Comparison of ENCODE assay signal across 14 mouse cellular contexts in genomic region chr12:83337776-83338149, GRCm38 (mm10).
DNase-seq lines count a peak whose midpoint lies in the region; ATAC-seq lines count a peak whose summit lies in the region.
"Had no signal": no experiment of that assay in that cellular context is flagged by ENCODE, and none has a peak within 500 bp of the region (broad histone marks: within the 10 kb centered on the region; RNA-seq: fewer than 3 reads in every experiment).

No protein-coding gene starts in this region.

- H3K36me3 ChIP-seq in kidney, embryonic 15.5 days: no peaks in the 10 kb centered on the region
- H3K36me3 ChIP-seq in forebrain, embryonic 13.5 days (ENCODE audit: poor library complexity, severe bottlenecking): no peaks in the 10 kb centered on the region
- no peaks in the 10 kb centered on the region for H3K36me3 ChIP-seq in hindbrain, embryonic 16.5 days (ENCODE audit: control insufficient read depth, insufficient read depth, low read length)
- no peaks in the 10 kb centered on the region for H3K36me3 ChIP-seq in neural tube, embryonic 14.5 days (ENCODE audit: control insufficient read depth, insufficient read depth, low read length)
- H3K36me3 ChIP-seq: embryonic facial prominence, embryonic 12.5 days; limb, embryonic 15.5 days had no signal

- WGBS in kidney, embryonic 15.5 days: 34% methylated on average over 7 of the region's 7 CpGs
- 36% methylated on average over 7 of the region's 7 CpGs for WGBS in forebrain, embryonic 13.5 days
- 17% methylated on average over 7 of the region's 7 CpGs for WGBS in hindbrain, embryonic 16.5 days
- WGBS in neural tube, embryonic 14.5 days: 19% methylated on average over 7 of the region's 7 CpGs

- H3K4me3 ChIP-seq in kidney, embryonic 15.5 days (replicated peaks): no peak overlapping the region
- H3K4me3 ChIP-seq in forebrain, embryonic 13.5 days: no peak overlapping the region
- H3K4me3 ChIP-seq in hindbrain, embryonic 16.5 days (ENCODE audit: low read length): no peak overlapping the region
- H3K4me3 ChIP-seq in neural tube, embryonic 14.5 days (ENCODE audit: low read depth, low read length): no peak overlapping the region
- H3K4me3 ChIP-seq: embryonic facial prominence, embryonic 12.5 days; heart, adult 2 months; left cerebral cortex, adult 2 months; limb, embryonic 15.5 days; myocyte had no signal

- H3K4me2 ChIP-seq in kidney, embryonic 15.5 days: peak overlapping the region; percentile 15; the same call in 1 of the 2 replicates
- H3K4me2 ChIP-seq in forebrain, embryonic 13.5 days: no peak overlapping the region; the same call in 1 of the 2 replicates
- H3K4me2 ChIP-seq in hindbrain, embryonic 16.5 days (ENCODE audit: low read length): peak overlapping the region; percentile 17; the same call in 1 of the 2 replicates
- no peak overlapping the region for H3K4me2 ChIP-seq in neural tube, embryonic 14.5 days (ENCODE audit: low read depth, low read length)
- H3K4me2 ChIP-seq: embryonic facial prominence, embryonic 12.5 days; limb, embryonic 15.5 days had no signal

- DNase-seq in kidney, postnatal 36 days: no peak
- DNase-seq in heart, postnatal 25 days (ENCODE audit: low spot score): no peak
- DNase-seq in spleen, postnatal 14 days (ENCODE audit: low spot score in 2 of 2): no peak
- DNase-seq in kidney, adult 11 months: no peak
- DNase-seq: heart, adult 2 months; thymus, postnatal 36 days had no signal

- peak overlapping the region; percentile 27; the same call in 1 of the 2 replicates for H3K27ac ChIP-seq in kidney, embryonic 15.5 days
- peak overlapping the region; percentile 68 for H3K27ac ChIP-seq in forebrain, embryonic 13.5 days
- peak overlapping the region; percentile 29 for H3K27ac ChIP-seq in hindbrain, embryonic 16.5 days (ENCODE audit: low read depth, low read length)
- H3K27ac ChIP-seq in neural tube, embryonic 14.5 days (ENCODE audit: low read depth, low read length): peak overlapping the region; percentile 65
- H3K27ac ChIP-seq: embryonic facial prominence, embryonic 12.5 days; heart, adult 2 months; limb, embryonic 15.5 days had no signal

- peaks cover 26% of the 10 kb centered on the region for H3K4me1 ChIP-seq in kidney, embryonic 15.5 days
- peaks cover 31% of the 10 kb centered on the region for H3K4me1 ChIP-seq in forebrain, embryonic 13.5 days
- H3K4me1 ChIP-seq in hindbrain, embryonic 16.5 days (ENCODE audit: control insufficient read depth, insufficient read depth, low read depth, low read length): peaks cover 25% of the 10 kb centered on the region
- H3K4me1 ChIP-seq in neural tube, embryonic 14.5 days (ENCODE audit: control insufficient read depth, insufficient read depth, low read length): peaks cover 11% of the 10 kb centered on the region
- H3K4me1 ChIP-seq: embryonic facial prominence, embryonic 12.5 days had no signal

- no peak overlapping the region for H3K9ac ChIP-seq in kidney, embryonic 15.5 days
- no peak overlapping the region for H3K9ac ChIP-seq in forebrain, embryonic 13.5 days
- no peak overlapping the region for H3K9ac ChIP-seq in hindbrain, embryonic 16.5 days (ENCODE audit: low read depth, low read length)
- no peak overlapping the region for H3K9ac ChIP-seq in neural tube, embryonic 14.5 days (replicated peaks; ENCODE audit: low read depth, low read length)
- H3K9ac ChIP-seq: embryonic facial prominence, embryonic 12.5 days; limb, embryonic 15.5 days had no signal

- no peaks in the 10 kb centered on the region for H3K27me3 ChIP-seq in kidney, embryonic 15.5 days
- no peaks in the 10 kb centered on the region for H3K27me3 ChIP-seq in forebrain, embryonic 13.5 days
- H3K27me3 ChIP-seq in hindbrain, embryonic 16.5 days (replicated peaks; ENCODE audit: control insufficient read depth, insufficient read depth, low read length): no peaks in the 10 kb centered on the region
- no peaks in the 10 kb centered on the region for H3K27me3 ChIP-seq in neural tube, embryonic 14.5 days (ENCODE audit: control insufficient read depth, insufficient read depth, low read length)
- H3K27me3 ChIP-seq: limb, embryonic 15.5 days had no signal

- ATAC-seq in kidney, embryonic 15.5 days (replicated peaks; ENCODE audit: low FRiP score): no peak
- no peak for ATAC-seq in forebrain, embryonic 13.5 days
- no peak for ATAC-seq in hindbrain, embryonic 16.5 days
- ATAC-seq in neural tube, embryonic 14.5 days (ENCODE audit: low read depth): peak; percentile 67; the same call in 1 of the 2 replicates

- H3K9me3 ChIP-seq in kidney, embryonic 15.5 days (replicated peaks): no peaks in the 10 kb centered on the region
- no peaks in the 10 kb centered on the region for H3K9me3 ChIP-seq in forebrain, embryonic 13.5 days (replicated peaks)
- H3K9me3 ChIP-seq in hindbrain, embryonic 16.5 days (ENCODE audit: control insufficient read depth, low read length): no peaks in the 10 kb centered on the region
- no peaks in the 10 kb centered on the region for H3K9me3 ChIP-seq in neural tube, embryonic 14.5 days (ENCODE audit: control insufficient read depth, low read length)
- H3K9me3 ChIP-seq: embryonic facial prominence, embryonic 12.5 days; limb, embryonic 15.5 days had no signal

- intact Hi-C loops in heart, postnatal 25 days (cut with DNase I): no loop called here

Comparison
In these comparisons a context has a peak if more than half of its experiments do, and no peak if none do; other contexts are left out.
1. H3K4me2 ChIP-seq: peak in kidney, embryonic 15.5 days (single experiment) and hindbrain, embryonic 16.5 days (single experiment); none in forebrain, embryonic 13.5 days (single experiment) and neural tube, embryonic 14.5 days (single experiment).
2. Peak in every context shown above with its lines, with median percentiles within 50 percentile points of each other: H3K27ac ChIP-seq.